Mouse (Mus musculus) heart, postnatal 0 days (tissue): ENCODE measurements around the gene Slc25a11. TPM values are rescaled to one million over a fixed set of nuclear protein-coding genes. Genes with fewer than 3 reads are reported as not detected.

Source experiments
- ATAC-seq: fragments of 200-750 bp; cut with Nextera tagmentation; 2 replicates; pipeline ENCODE4 v1.8.0; 2017; ENCODE audit warnings: low read depth, moderate number of reproducible peaks, moderate library complexity; ENCODE audit not compliant: insufficient read depth
- DNase-seq: peaks from one replicate; pipeline ENCODE4 v3.0.0-alpha.2; 2016; ENCODE audit warnings: low spot score
- H3K27ac ChIP-seq: fragments of 300-500 bp; sonication (generic); 2 replicates; pipeline ENCODE4 v1.5.1; 2014; ENCODE audit warnings: low read depth, mild to moderate bottlenecking
- H3K27me3 ChIP-seq: fragments of 300-500 bp; sonication (generic); 2 replicates; pipeline ENCODE4 v1.6.1; 2014; ENCODE audit warnings: low read length, mixed read lengths; ENCODE audit not compliant: control insufficient read depth, insufficient read depth
- H3K36me3 ChIP-seq: fragments of 300-500 bp; sonication (generic); replicated peaks from 2 replicates; pipeline ENCODE4 v1.6.1; 2014; ENCODE audit warnings: low read length, mixed read lengths; ENCODE audit not compliant: control insufficient read depth, insufficient read depth
- H3K4me1 ChIP-seq: fragments of 300-500 bp; sonication (generic); 2 replicates; pipeline ENCODE4 v1.6.1; 2014; ENCODE audit warnings: antibody characterized with exemption; ENCODE audit not compliant: control insufficient read depth, insufficient read depth
- H3K4me2 ChIP-seq: fragments of 300-500 bp; sonication (generic); 2 replicates; pipeline ENCODE4 v1.6.1; 2014; ENCODE audit warnings: low read depth, mild to moderate bottlenecking, low read length, moderate library complexity
- H3K4me3 ChIP-seq: fragments of 300-500 bp; sonication (generic); 2 replicates; pipeline ENCODE4 v1.5.1; 2014; ENCODE audit warnings: low read depth, low read length
- H3K9ac ChIP-seq: fragments of 300-500 bp; sonication (generic); replicated peaks from 2 replicates; pipeline ENCODE4 v1.6.1; 2014; ENCODE audit warnings: low read depth, low read length, mixed read lengths
- H3K9me3 ChIP-seq: fragments of 300-500 bp; sonication (generic); replicated peaks from 2 replicates; pipeline ENCODE4 v1.6.1; 2016; ENCODE audit warnings: low read length; ENCODE audit not compliant: control insufficient read depth
- CTCF ChIP-seq: IDR thresholded peaks from 2 replicates; pipeline ENCODE4 v1.5.1; 2016; ENCODE audit warnings: antibody characterized with exemption, control low read depth, low read depth
- EP300 ChIP-seq: IDR thresholded peaks from 2 replicates; pipeline ENCODE4 v1.6.1; 2016; ENCODE audit warnings: antibody characterized with exemption, low read depth
- WGBS: fragments of 180-500 bp; shearing (Covaris S2); extraction: QIAGEN DNeasy Blood & Tissue Kit; methylation state at CpG from one replicate; pipeline ENCODE4 v1.1.7; 2014; 5-methylcytosine and 5-hydroxymethylcytosine counted together
- polyA plus RNA-seq: library from polyadenylated mRNA; unstranded; fragments of >200 nt; fragmentation: Nextera tagmentation; extraction: Ambion mirVana; gene quantifications from 2 replicates; pipeline ENCODE4 v1.2.1, GENCODE M21; 2015
- total RNA-seq: library from RNA; depleted of rRNA; stranded (reverse); fragments of >200 nt; gene quantifications from 2 replicates; pipeline ENCODE4 v1.2.3, GENCODE M21; 2014; ENCODE audit warnings: low replicate concordance

Slc25a11 gene
- total and polyA plus RNA-seq, 2 experiments from 2014 or later = 446 to 532 TPM

DNA sequence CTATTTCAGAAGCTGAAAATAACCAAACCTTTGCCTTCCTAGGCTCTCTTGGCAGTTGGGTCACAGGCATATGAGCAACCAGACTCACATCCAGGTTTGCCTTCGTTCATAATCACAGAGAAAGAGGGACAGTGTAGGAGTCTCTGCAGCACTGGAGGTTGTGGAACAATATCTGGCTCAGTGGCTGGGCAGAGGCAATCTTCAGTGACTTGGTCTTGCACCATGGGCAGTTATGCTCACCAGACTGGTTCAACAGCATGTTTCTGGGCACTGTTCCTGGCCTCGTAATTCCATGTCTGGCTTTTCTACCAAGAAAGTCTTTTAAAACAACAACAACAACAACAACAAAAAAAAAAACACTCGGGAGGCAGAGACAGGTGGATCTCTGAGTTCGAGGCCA lies 11.7 kb downstream of the Slc25a11 start:
- Histone ChIP-seq H3K27me3 (no peaks in the 10 kb centered on the region), H3K9me3 (no peaks in the 10 kb centered on the region), H3K9ac (no peak overlapping the region), H3K4me2 (no peak overlapping the region), H3K4me3 (no peak overlapping the region), H3K4me1 (no peaks in the 10 kb centered on the region), H3K27ac (no peak overlapping the region), H3K36me3 (no peaks in the 10 kb centered on the region)
- DNase-seq (no peak), ATAC-seq (no peak)
- TF ChIP-seq CTCF (no peak), EP300 (no peak)
- 74% methylated on average over 4 of the region's 4 CpGs for WGBS

DNA sequence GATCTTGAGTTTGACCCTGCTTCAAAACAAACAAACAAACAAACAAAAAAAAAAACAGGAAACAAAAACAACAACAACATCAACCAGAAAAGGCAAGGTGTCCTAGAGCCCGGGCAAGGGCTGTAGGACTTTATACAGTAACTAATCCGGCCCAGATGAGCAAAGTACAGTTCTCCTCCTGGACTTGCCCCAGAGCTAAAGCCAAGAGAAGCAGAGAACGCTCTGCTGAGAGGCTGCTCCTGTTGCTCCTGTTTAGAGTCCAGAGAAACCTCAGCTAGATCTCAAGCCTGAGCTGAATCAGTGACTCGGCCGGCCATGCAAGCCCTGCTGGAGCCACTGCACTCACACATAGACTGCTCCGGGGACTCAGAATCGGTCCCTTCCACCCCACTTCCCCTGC lies 17.1 kb downstream of the Slc25a11 start:
- no peak for ATAC-seq
- no peak for DNase-seq
- H3K27ac ChIP-seq = no peak overlapping the region
- WGBS = 58% methylated on average over 7 of the region's 7 CpGs
- H3K4me3 ChIP-seq = no peak overlapping the region
- H3K36me3 ChIP-seq = no peaks in the 10 kb centered on the region
- TF ChIP-seq EP300 (no peak), CTCF (no peak)
- no peaks in the 10 kb centered on the region for H3K27me3 ChIP-seq
- H3K4me2 ChIP-seq = no peak overlapping the region
- H3K4me1 ChIP-seq = no peaks in the 10 kb centered on the region
- no peaks in the 10 kb centered on the region for H3K9me3 ChIP-seq
- H3K9ac ChIP-seq = no peak overlapping the region

DNA sequence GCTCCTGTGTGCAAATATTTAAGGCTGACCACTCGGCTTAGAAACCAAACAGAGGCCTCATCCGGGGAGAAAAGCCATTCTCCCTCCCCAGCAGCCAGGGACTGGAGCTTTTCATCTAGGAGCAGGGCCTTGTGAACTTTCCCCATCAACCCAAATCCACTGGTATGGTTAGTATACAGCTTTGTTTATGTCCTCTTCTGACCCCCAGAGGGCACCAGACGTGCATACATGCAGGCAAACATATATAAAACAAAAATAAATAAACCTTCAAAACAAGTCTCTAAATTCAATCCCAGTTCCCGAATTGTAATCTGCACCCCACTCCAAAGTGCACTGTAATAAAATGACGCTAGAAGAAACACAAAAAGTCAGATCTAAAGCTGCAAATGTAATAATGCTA lies 17.7 kb downstream of the Slc25a11 start:
- H3K27me3 ChIP-seq = no peaks in the 10 kb centered on the region

DNA sequence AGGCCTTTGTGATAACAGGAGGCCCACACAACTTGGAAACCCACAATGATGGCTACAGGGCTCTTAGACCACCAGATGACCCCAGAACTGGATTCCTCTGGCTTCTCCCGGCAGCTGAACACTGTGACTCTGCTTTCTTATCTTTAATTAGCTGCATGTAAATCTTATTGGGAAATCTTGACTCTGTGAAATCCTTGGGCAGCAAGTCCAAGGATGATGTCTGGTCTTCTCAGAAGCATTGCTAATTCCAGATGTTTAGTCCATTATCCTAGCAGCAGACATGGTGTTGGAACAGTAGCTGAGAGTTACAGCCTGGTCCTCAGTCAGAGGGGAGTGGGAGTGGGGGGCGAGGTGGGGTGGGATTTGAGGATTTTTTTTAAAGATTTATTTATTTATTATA lies 18.8 kb downstream of the Slc25a11 start:
- 57% methylated on average over 2 of the region's 2 CpGs for WGBS
- ATAC-seq (no peak), DNase-seq (no peak)
- H3K4me2 ChIP-seq = no peak overlapping the region
- H3K9ac ChIP-seq = no peak overlapping the region
- TF ChIP-seq CTCF (no peak), EP300 (no peak)
- no peak overlapping the region for H3K27ac ChIP-seq
- H3K27me3 ChIP-seq = no peaks in the 10 kb centered on the region
- H3K4me3 ChIP-seq = no peak overlapping the region
- no peaks in the 10 kb centered on the region for H3K36me3 ChIP-seq
- H3K4me1 ChIP-seq = no peaks in the 10 kb centered on the region
- no peaks in the 10 kb centered on the region for H3K9me3 ChIP-seq

More for the DNA sequence above, 17.7 kb downstream of the Slc25a11 start:
- H3K27ac ChIP-seq = no peak overlapping the region
- H3K9ac ChIP-seq = no peak overlapping the region
- no peaks in the 10 kb centered on the region for H3K36me3 ChIP-seq
- peak; percentile 32 for DNase-seq
- H3K9me3 ChIP-seq = no peaks in the 10 kb centered on the region
- no peak for ATAC-seq
- WGBS = 55% methylated on average over 5 of the region's 5 CpGs
- no peak for TF ChIP-seq EP300
- TF ChIP-seq CTCF = peak; percentile 52
- no peak overlapping the region for H3K4me2 ChIP-seq
- no peaks in the 10 kb centered on the region for H3K4me1 ChIP-seq
- no peak overlapping the region for H3K4me3 ChIP-seq

DNA sequence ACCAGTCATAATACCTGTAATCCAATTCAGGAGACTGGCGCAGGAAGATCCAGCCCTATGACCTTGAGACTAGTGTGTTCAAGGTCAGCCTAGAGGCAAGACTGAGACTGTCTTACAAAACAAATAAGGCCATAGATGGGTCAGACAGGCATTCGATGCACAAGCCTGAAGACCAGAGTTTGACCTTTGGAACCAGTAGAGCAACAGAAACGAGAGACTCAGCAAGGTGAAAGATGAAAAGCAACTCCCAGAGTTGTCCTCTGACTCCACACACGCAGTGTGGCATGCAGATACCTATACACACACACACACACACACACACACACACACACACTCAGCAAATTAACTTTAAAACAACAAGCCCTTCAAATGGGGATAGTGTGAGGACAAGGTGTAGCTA lies 20.4 kb downstream of the Slc25a11 start:
- no peak overlapping the region for H3K9ac ChIP-seq
- no peak for TF ChIP-seq CTCF
- TF ChIP-seq EP300 = no peak
- no peaks in the 10 kb centered on the region for H3K9me3 ChIP-seq
- WGBS = 67% methylated on average over 4 of the region's 4 CpGs
- no peaks in the 10 kb centered on the region for H3K36me3 ChIP-seq
- no peak overlapping the region for H3K4me2 ChIP-seq
- H3K27ac ChIP-seq = no peak overlapping the region
- H3K4me1 ChIP-seq = no peaks in the 10 kb centered on the region
- ATAC-seq = no peak
- H3K4me3 ChIP-seq = no peak overlapping the region
- no peak for DNase-seq
- H3K27me3 ChIP-seq = no peaks in the 10 kb centered on the region

DNA sequence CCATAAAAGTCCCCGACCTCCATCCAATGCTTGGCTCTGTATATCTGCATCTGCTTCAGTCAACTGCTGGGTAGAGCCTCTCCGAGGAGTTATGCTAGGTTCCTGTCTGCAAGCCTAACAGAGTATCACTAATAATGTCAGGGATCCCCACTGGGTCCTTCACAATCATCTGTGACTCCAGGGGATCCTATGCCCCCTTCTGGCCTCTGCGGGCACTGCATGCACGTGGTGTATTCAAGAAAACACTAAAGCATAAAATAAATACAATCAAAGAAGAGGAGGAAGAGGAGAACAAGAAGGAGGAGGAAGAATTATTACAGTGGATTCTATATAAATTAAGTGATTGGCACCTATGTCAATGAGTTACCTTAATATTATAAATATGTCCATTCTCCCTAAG lies 21.8 kb downstream of the Slc25a11 start:
- 46% methylated on average over 4 of the region's 4 CpGs for WGBS
- H3K4me1 ChIP-seq = no peaks in the 10 kb centered on the region
- no peak overlapping the region for H3K9ac ChIP-seq
- H3K36me3 ChIP-seq = no peaks in the 10 kb centered on the region
- no peaks in the 10 kb centered on the region for H3K9me3 ChIP-seq
- DNase-seq (no peak), ATAC-seq (no peak)
- TF ChIP-seq EP300 (no peak), CTCF (peak; percentile 60)
- H3K4me3 ChIP-seq = no peak overlapping the region
- H3K4me2 ChIP-seq = no peak overlapping the region
- H3K27ac ChIP-seq = no peak overlapping the region
- H3K27me3 ChIP-seq = no peaks in the 10 kb centered on the region
